Mouse (Mus musculus) CH12.LX (cell line): ENCODE results near the gene Kcnip3.

ENCODE experiments used
- CHD1 ChIP-seq: IDR thresholded peaks from 2 replicates; pipeline ENCODE4 v1.6.1; 2012; ENCODE audit warnings: low read depth, low read length, improper control_type of control experiment, inconsistent platforms
- CTCF ChIP-seq, 2 experiments: IDR thresholded peaks in 1 of 2; conservative IDR thresholded peaks in 1 of 2; 2 replicates each; pipeline ENCODE4 v1.5.1; 2011 to 2012; ENCODE audit warnings: low read depth in 2 of 2, low read length in 2 of 2, improper control_type of control experiment in 1 of 2, inconsistent platforms in 1 of 2, mild to moderate bottlenecking in 1 of 2, moderate library complexity in 1 of 2
- EP300 ChIP-seq: IDR thresholded peaks from 2 replicates; pipeline ENCODE4 v1.6.1; 2011; ENCODE audit warnings: low read length, improper control_type of control experiment
- MYC ChIP-seq: IDR thresholded peaks from 2 replicates; pipeline ENCODE4 v1.6.1; 2011; ENCODE audit warnings: low read depth, mild to moderate bottlenecking, improper control_type of control experiment, low read length
- POLR2A ChIP-seq: IDR thresholded peaks from 2 replicates; pipeline ENCODE4 v1.6.1; 2011; ENCODE audit warnings: low read depth, mild to moderate bottlenecking, improper control_type of control experiment, low read length
- RCOR1 ChIP-seq: conservative IDR thresholded peaks from 2 replicates; pipeline ENCODE4 v1.6.1; 2012; ENCODE audit warnings: low read depth, mild to moderate bottlenecking, inconsistent platforms, low read length, improper control_type of control experiment
- TBP ChIP-seq: conservative IDR thresholded peaks from 2 replicates; pipeline ENCODE4 v1.6.1; 2011; ENCODE audit warnings: low read depth, low read length, improper control_type of control experiment
- USF1 ChIP-seq: IDR thresholded peaks from 2 replicates; pipeline ENCODE4 v1.6.1; 2014; ENCODE audit warnings: low read depth, mild to moderate bottlenecking, inconsistent platforms, low read length, improper control_type of control experiment

DNA sequence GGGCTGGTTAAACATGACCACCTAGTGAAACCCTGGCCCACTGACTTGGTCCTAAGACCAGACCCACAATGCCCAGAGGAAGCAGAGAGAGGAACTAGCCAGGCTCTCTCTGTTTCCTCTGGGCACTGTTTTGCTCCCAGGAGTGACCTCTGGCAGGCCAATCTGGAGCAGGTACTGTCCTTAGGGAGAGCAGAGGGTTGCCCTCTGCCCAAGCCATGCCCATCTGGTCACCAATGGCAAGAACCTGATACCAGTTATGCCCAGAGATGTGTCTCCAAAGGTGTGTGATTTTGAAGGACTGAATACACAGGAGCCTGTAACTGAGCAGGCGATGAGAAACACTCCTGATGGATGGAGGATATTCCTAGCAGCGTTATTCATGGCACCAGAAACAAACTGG lies 19.8 kb upstream of the Kcnip3 start:
- TF ChIP-seq EP300 (no peak), MYC (no peak), CTCF (conservative IDR thresholded peaks at IDR 0.05 in 1 of 2, IDR thresholded peaks at IDR 0.05 in 1 of 2; ENCODE audit: low read depth in 2 of 2, low read length in 2 of 2) (no peak), USF1 (no peak), POLR2A (no peak), TBP (no peak), CHD1 (no peak), RCOR1 (no peak)
